Mouse (Mus musculus) G1E (cell line): ENCODE measurements around the gene Sdk1.

Experiments used
- CTCF ChIP-seq: IDR thresholded peaks from 2 replicates; pipeline ENCODE4 v1.5.1; 2012; ENCODE audit warnings: low read depth, low read length, inconsistent platforms, mixed read lengths
- GATA2 ChIP-seq: IDR thresholded peaks from 2 replicates; pipeline ENCODE4 v1.6.1; 2012; ENCODE audit warnings: low read depth, low read length, inconsistent platforms, borderline replicate concordance
- POLR2AphosphoS5 ChIP-seq: IDR thresholded peaks from 2 replicates; pipeline ENCODE4 v1.6.1; 2012; ENCODE audit warnings: low read depth, low read length, inconsistent platforms; ENCODE audit not compliant: insufficient replicate concordance

GRCm38 (mm10) chr5:141866042-141866441, 624.8 kb downstream of the Sdk1 start:
- TF ChIP-seq CTCF (no peak), GATA2 (no peak), POLR2AphosphoS5 (no peak)
